Mouse (Mus musculus) CD4-positive, CD25-positive, alpha-beta regulatory T cell, adult 4 months (primary cell): Measurements from ENCODE around the gene Hps4. TPM values are rescaled to one million over a fixed set of nuclear protein-coding genes. Genes with fewer than 3 reads are reported as not detected.
"Not testable (repeated sequence)": the region's sequence is repeated elsewhere in the genome, so short reads cannot be mapped to it uniquely, and the experiment has no call there.

Experiments used
- ATAC-seq: one replicate; pipeline ENCODE4 v1.8.0; 2017
- polyA plus RNA-seq, 2 experiments: library from polyadenylated mRNA; unstranded; fragments of 100-300 nt; shearing (Covaris generic); gene quantifications; one replicate each; pipeline ENCODE4 v1.2.1; 2017

Hps4 gene
- 10 to 100 TPM; 14.5 to 16.7 TPM for polyA plus RNA-seq

GRCm38 (mm10) chr5:112342463-112343204, at the start of gene Hps4, which contains the start of gene Srrd:
Hps4 (plus strand) TSS chr5:112343083.
Srrd (minus strand) TSS chr5:112343040.
- ATAC-seq, result peak; percentile 85

GRCm38 (mm10) chr5:112293800-112294199, 49.1 kb upstream of the Hps4 start:
- ATAC-seq, result no peak

- no peak for ATAC-seq
Observed at GRCm38 (mm10) chr5:112294696-112295095, 48.2 kb upstream of the Hps4 start.

GRCm38 (mm10) chr5:112295162-112295561, 47.7 kb upstream of the Hps4 start:
- no peak for ATAC-seq

- ATAC-seq, result no peak
Observed at GRCm38 (mm10) chr5:112295564-112295963, 47.3 kb upstream of the Hps4 start.

GRCm38 (mm10) chr5:112296404-112297181, 46.3 kb upstream of the Hps4 start:
- no peak for ATAC-seq

GRCm38 (mm10) chr5:112297257-112297656, 45.6 kb upstream of the Hps4 start:
- peak; percentile 85 for ATAC-seq

- peak; percentile 47 for ATAC-seq
Observed at GRCm38 (mm10) chr5:112298226-112298988, 44.5 kb upstream of the Hps4 start.

GRCm38 (mm10) chr5:112299399-112299798, 43.5 kb upstream of the Hps4 start:
- no peak for ATAC-seq

- no peak for ATAC-seq
Observed at GRCm38 (mm10) chr5:112300112-112300511, 42.8 kb upstream of the Hps4 start.

GRCm38 (mm10) chr5:112300721-112301308, 42.1 kb upstream of the Hps4 start:
- no peak for ATAC-seq

- peak; percentile 5 for ATAC-seq
Observed at GRCm38 (mm10) chr5:112301694-112302093, 41.2 kb upstream of the Hps4 start.

- ATAC-seq, result no peak
Observed at GRCm38 (mm10) chr5:112302310-112302709, 40.6 kb upstream of the Hps4 start.

- ATAC-seq, result no peak
Observed at GRCm38 (mm10) chr5:112305842-112306241, 37.0 kb upstream of the Hps4 start.

- no peak for ATAC-seq
Observed at GRCm38 (mm10) chr5:112313222-112313885, 29.5 kb upstream of the Hps4 start.

- ATAC-seq, result no peak
Observed at GRCm38 (mm10) chr5:112316468-112316867, 26.4 kb upstream of the Hps4 start.

- no peak for ATAC-seq
Observed at GRCm38 (mm10) chr5:112317328-112317727, 25.6 kb upstream of the Hps4 start.

GRCm38 (mm10) chr5:112319343-112319742, 23.5 kb upstream of the Hps4 start:
- ATAC-seq, result not testable (repeated sequence)

GRCm38 (mm10) chr5:112320379-112320778, 22.5 kb upstream of the Hps4 start:
- ATAC-seq, result no peak

- ATAC-seq, result no peak
Observed at GRCm38 (mm10) chr5:112320936-112321335, 21.9 kb upstream of the Hps4 start.

- no peak for ATAC-seq
Observed at GRCm38 (mm10) chr5:112321376-112321775, 21.5 kb upstream of the Hps4 start.

- ATAC-seq, result no peak
Observed at GRCm38 (mm10) chr5:112323246-112323645, 19.6 kb upstream of the Hps4 start.
